Mouse (Mus musculus): ENCODE measurements around the gene Gtpbp3.

Gtpbp3 gene

DNA sequence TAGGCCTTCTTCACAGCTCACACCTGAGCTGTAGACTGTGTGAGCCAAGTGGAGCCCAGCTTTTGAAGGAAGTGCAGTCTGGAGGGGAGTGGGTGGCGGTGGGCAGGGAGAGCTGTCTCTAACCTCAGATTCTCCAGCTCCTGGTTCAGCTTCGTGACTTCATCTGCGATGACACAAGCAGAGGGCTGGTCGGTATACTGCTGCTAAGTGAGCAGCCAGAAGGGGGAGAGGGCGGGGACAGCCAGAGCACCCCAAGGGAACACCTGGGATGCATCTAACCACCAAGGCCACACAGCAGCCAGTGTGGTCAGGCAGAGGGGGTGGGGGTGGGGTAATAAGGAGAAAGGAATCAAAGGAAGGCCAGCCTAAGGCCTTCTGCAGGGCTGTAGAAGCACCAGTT is 47.8 kb downstream of the Gtpbp3 start:
- no peak for DNase-seq

DNA sequence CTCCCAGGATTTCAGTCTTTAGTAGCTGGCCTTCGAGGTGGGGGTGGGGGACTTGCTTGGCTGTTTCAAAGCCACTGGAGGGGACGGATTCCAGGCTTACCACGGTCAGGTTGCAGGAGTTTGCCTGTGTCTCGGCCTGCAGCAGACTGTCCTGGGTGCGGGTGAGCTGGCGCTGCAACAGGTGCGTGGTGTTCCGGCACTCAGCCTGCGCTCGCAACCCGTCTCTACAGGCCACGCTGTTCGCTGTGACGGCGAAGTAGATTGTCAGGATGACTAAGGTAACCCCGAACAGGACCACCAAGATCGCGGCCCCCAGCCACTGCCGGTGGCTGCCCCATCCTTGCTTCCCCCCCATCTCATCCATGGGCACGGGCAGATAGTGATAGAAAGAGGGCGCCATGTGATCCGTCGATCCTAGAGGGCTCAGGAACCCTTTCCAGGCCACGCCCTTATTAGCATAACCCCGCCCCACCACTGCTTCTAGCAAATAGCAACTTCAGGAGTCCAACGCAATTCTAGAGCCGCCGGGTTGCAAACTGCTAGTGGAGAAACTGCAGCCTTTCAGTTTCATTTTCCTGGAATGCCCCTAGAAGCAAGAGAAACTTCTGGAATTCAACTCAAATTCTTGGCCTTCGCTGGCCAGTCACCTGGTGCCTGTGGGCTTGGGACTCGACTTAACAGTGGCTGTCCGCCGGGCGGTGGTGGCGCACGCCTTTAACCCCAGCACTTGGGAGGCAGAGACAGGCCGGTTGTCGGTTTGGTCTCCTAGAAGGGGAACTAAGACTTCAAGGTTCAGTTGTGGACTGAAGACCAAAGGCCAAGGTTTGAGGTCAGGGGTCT is 49.3 kb downstream of the Gtpbp3 start, which contains the start of gene Bst2:
Gene Bst2 (minus strand): TSS at position 429 of the 840 bp plus-strand sequence.
- DNase-seq, result peak; percentile 89 to 93

DNA sequence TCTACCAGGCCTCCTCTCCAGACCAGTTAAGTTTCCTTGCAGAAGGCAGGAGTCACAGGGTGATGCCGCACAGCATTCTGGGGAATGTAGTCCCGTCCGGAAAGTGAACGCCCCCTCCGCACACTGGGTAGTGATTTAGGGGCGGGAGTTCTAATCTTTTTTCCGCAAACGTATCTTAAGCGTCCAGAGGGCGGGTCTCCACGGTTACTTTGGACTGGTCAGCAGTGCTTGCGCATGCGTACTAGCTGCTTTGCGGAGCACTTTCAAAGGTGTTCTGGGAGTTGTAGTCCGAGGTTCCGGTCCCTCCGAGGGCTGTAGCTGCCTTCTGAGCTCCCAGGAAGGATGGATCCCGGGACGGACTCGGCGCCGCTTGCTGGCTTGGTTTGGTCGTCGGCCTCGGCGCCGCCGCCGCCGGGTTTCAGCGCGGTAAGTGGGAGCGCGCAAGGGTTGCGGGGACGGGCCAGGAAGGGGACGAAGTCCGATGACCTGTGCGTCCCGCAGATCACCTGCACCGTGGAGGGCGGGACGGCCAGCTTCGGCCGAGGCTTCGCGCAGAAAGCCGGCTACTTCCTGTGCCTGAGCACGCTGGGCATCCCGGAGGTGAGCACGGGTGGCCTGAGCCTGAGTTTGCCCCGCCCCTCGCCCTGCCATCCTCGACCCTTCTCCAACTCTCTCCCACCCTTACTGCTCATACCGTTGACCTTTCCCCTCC is 54.9 kb downstream of the Gtpbp3 start, which contains the start of gene Mvb12a:
Gene Mvb12a (plus strand): TSS at position 291 of the 712 bp plus-strand sequence.
- DNase-seq, result peak; percentile 95 to 97

DNA sequence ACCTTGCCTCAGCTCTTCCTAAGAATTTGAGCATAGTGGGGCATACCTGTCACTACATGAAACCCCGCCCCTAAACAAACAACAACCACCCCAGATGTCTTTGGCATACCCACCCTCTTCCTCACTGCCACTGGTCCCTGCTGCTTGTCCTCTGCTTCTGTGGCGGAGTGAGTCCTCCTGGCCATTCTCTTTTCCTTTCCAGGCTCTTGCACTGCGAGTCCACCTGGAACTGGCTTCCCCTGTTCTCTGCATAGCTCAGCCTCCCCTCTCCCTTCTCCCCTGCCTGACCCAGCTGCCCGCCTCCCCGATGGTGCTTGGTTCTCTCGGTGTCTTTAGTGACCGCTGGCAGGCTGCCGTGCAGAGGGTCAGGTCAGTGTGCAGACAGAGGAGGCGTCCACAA is 55.9 kb downstream of the Gtpbp3 start:
- DNase-seq, result no peak

DNA sequence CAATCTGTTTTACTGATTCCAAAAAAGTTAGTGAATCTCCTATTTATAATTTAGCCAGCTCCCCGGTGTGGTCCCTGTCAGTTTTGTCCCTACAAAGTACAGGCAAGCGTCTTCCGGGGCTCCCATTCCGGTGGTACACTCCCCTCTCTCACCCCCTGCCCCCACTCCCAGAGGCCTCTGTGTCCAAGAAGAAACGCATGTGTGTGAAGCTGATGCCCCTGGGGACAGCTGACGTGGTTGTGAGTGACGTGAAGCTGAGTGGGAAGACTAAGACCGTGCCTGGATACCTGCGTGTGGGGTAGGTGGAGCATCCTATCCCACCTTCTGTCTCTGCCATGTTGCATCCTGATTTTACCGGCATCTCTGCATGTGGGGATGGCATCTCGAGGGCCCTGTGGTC is 57.1 kb downstream of the Gtpbp3 start:
- DNase-seq, result no peak

DNA sequence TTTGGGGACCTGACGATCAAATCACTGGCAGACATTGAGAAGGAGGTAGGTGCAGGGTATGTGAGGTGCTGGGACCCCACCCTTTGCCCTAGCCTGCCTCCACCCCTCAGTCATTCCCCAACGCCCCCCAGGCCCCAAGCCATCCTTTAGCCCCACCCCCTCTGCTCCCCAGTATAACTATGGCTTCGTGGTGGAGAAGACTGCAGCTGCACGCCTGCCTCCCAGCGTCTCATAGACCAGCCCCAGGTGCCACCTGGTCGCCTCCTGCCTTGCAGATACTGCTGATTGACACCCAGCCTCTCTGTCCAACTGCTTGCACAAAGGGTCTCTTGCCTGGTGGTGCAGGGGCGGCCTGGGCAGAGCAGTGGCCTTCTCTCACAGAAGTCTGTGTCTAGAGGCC is 59.7 kb downstream of the Gtpbp3 start:
- no peak for DNase-seq
